Mouse (Mus musculus) kidney, postnatal 4 days (tissue): ENCODE data around the gene Myadm.

Source experiments
- DNase-seq, 2 experiments: peaks; one replicate each; pipeline ENCODE4 v3.0.0; 2021; ENCODE audit warnings: mixed read lengths in 2 of 2

The Myadm gene

GRCm38 (mm10) chr7:3327961-3328360, 39.1 kb downstream of the Myadm start:
- DNase-seq, result peak in 1 of 2 experiments; percentile 24

GRCm38 (mm10) chr7:3329776-3330546, 41.1 kb downstream of the Myadm start:
- DNase-seq, result peak; percentile 83 to 85

- no peak for DNase-seq
Measured at GRCm38 (mm10) chr7:3331171-3331570, 42.3 kb downstream of the Myadm start.

GRCm38 (mm10) chr7:3331581-3332223, 42.8 kb downstream of the Myadm start:
- peak; percentile 82 to 86 for DNase-seq

GRCm38 (mm10) chr7:3332224-3332615, 43.3 kb downstream of the Myadm start:
- DNase-seq, result no peak

- peak; percentile 54 to 64 for DNase-seq
Measured at GRCm38 (mm10) chr7:3332619-3333521, 44.0 kb downstream of the Myadm start, which contains the start of gene Cacng7. Gene Cacng7, plus strand, starts transcription at chr7:3332955.

GRCm38 (mm10) chr7:3333542-3333941, 44.7 kb downstream of the Myadm start:
- DNase-seq, result peak in 1 of 2 experiments; percentile 11

- DNase-seq, result no peak
Measured at GRCm38 (mm10) chr7:3336412-3336811, 47.5 kb downstream of the Myadm start.

- DNase-seq, result no peak
Measured at GRCm38 (mm10) chr7:3338286-3338935, 49.5 kb downstream of the Myadm start.

- DNase-seq, result no peak
Measured at GRCm38 (mm10) chr7:3339010-3339409, 50.1 kb downstream of the Myadm start.

- no peak for DNase-seq
Measured at GRCm38 (mm10) chr7:3343861-3344260, 55.0 kb downstream of the Myadm start.

- DNase-seq, result no peak
Measured at GRCm38 (mm10) chr7:3345301-3345700, 56.4 kb downstream of the Myadm start.

- peak in 1 of 2 experiments; percentile 10 for DNase-seq
Measured at GRCm38 (mm10) chr7:3347366-3348287, 58.7 kb downstream of the Myadm start.

- no peak for DNase-seq
Measured at GRCm38 (mm10) chr7:3348326-3348725, 59.4 kb downstream of the Myadm start.

- DNase-seq, result no peak
Measured at GRCm38 (mm10) chr7:3349775-3350174, 60.9 kb downstream of the Myadm start.
